Comparison of ENCODE assay signal across 9 mouse cellular contexts in genomic region chr7:126008789-126009148, GRCm38 (mm10).
A peak's percentile ranks its signal among the peaks of the same experiment; 100 is the strongest.
DNase-seq lines count a peak whose midpoint lies in the region; ATAC-seq lines count a peak whose summit lies in the region.
"Had no signal": no experiment of that assay in that cellular context is flagged by ENCODE, and none has a peak within 500 bp of the region (broad histone marks: within the 10 kb centered on the region; RNA-seq: fewer than 3 reads in every experiment).

No protein-coding gene starts in this region.

- H3K4me3 ChIP-seq in hindbrain, embryonic 12.5 days: no peak overlapping the region

- no peak overlapping the region for H3K9ac ChIP-seq in hindbrain, embryonic 12.5 days

- WGBS in hindbrain, embryonic 12.5 days: 44% methylated on average over 7 of the region's 7 CpGs

- H3K9me3 ChIP-seq in hindbrain, embryonic 12.5 days (replicated peaks): no peaks in the 10 kb centered on the region

- no peaks in the 10 kb centered on the region for H3K36me3 ChIP-seq in hindbrain, embryonic 12.5 days

- peak overlapping the region; percentile 67 for H3K27ac ChIP-seq in hindbrain, embryonic 12.5 days
- H3K27ac ChIP-seq: kidney, postnatal 0 days had no signal

- no peak overlapping the region for H3K4me2 ChIP-seq in hindbrain, embryonic 12.5 days (replicated peaks)

- H3K4me1 ChIP-seq in hindbrain, embryonic 12.5 days: peaks cover 56% of the 10 kb centered on the region

- peak; percentile 82 for ATAC-seq in hindbrain, embryonic 12.5 days (ENCODE audit: low FRiP score)
- no peak for ATAC-seq in monocyte, adult 5-6 weeks (replicated peaks; ENCODE audit: insufficient number of reproducible peaks, low FRiP score, low TSS enrichment, poor library complexity, severe bottlenecking)

- intact Hi-C loops in left cerebral cortex, postnatal 36 days (cut with DNase I): loop anchor here (10.0 kb wide), 2 partner anchors 114 to 244 kb away; no protein-coding TSS in a partner anchor

- peak; percentile 46 to 52 for DNase-seq in cerebellum, postnatal 25 days
- no peak for DNase-seq in cerebellum, adult 9-10 months
- peak; percentile 83 to 86 for DNase-seq in left cerebral cortex, postnatal 36 days (ENCODE audit: low spot score in 2 of 2)
- DNase-seq in right cerebral cortex, adult 2 months (ENCODE audit: low spot score in 2 of 2): peak; percentile 87
- DNase-seq in gastrocnemius, postnatal 25 days: no peak
- no peak for DNase-seq in spleen, postnatal 36 days (ENCODE audit: low spot score in 2 of 2)

- H3K27me3 ChIP-seq in hindbrain, embryonic 12.5 days: no peaks in the 10 kb centered on the region

Comparison
In these comparisons a context has a peak if more than half of its experiments do, and no peak if none do; other contexts are left out.
1. DNase-seq: peak in cerebellum, postnatal 25 days (2 of 2), left cerebral cortex, postnatal 36 days (2 of 2) and right cerebral cortex, adult 2 months (2 of 2); none in cerebellum, adult 9-10 months (single experiment), gastrocnemius, postnatal 25 days (single experiment) and spleen, postnatal 36 days (0 of 2).